Mouse (Mus musculus) layer of hippocampus, adult 9-11 months (tissue): ENCODE data around the gene Gm10340.
"Not testable (repeated sequence)": the region's sequence is repeated elsewhere in the genome, so short reads cannot be mapped to it uniquely, and the experiment has no call there.

Experiments
- DNase-seq: peaks from one replicate; pipeline ENCODE4 v3.0.0; 2022

Gm10340 gene

GRCm38 (mm10) chr14:3133697-3134096, at the start of gene Gm10340:
Gm10340 (plus strand) TSS chr14:3133997.
- DNase-seq: not testable (repeated sequence)

GRCm38 (mm10) chr14:3116051-3116450, 17.7 kb upstream of the Gm10340 start:
- DNase-seq: peak; percentile 6

- not testable (repeated sequence) for DNase-seq
Observed at GRCm38 (mm10) chr14:3187955-3188354, 54.2 kb downstream of the Gm10340 start, which contains the start of gene Gm5795. Gm5795 (plus strand) TSS chr14:3188255.
